Mouse (Mus musculus): ENCODE data around the gene Bod1l.

The Bod1l gene

DNA sequence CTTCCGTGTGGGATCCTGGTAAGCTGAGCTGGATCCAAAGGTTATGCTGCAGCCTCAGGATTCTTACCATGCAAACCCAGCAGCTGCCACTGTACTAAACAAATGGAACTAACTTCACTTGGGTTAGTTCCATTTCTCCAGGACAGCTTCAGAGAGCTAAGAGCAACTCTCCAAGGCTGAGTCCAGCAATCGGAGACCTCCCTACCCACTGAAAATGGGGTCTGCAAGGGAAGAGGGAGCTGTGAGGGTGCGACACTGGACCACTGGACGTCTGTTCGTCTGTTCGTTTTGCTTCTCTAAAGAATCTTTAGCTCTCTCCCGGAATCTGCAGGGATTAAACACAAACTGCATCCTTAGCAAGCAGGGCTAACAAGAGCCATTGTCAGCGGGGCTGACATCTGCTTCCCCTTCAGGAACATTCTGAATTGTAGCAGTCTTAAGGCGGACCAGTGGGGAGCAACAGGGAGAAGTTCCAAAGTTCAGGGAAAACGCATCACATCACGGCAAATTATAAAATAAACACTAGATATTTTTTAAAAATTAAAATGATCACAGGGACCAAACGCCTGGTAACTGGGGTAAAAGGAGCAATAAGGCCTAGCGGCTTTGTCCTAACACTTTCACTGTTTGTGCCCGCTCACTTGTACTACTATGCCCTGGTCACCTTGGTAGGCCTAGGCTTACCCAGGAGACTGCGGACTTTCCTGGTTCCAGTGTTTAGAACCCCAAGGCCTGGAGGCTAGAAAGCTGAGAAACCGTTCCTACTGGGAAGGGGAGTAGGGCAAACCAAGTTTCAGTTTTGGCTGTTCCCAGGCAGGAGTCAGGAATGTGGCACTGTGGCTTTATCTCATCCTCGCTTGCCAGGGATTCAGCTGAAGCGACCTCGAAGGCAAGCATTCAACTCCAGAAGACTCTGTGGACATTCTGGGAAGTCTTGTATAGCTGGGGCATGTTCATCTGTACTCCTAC, 85.2 kb downstream of the Bod1l start:
- no peak for DNase-seq (ENCODE audit: low read depth, low spot score)

DNA sequence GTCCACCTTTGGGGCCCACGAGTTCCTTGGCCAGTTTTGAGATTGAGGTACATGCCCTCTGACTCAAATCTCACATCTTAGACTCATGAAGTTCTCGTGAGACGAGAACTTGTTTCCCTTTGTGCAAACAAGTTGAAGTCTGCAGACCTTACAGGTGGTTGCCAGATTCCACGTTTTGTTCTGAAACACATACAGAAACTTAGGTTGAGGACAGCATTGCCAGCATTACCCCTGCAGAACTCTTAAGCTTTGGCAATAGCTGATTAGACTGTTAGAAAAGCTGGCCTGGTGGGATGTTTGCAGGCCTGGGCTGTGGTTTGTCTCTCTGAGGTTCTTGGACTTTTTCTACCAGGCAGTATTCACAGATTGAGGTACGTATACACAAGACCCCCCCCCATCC, 86.8 kb downstream of the Bod1l start:
- no peak for DNase-seq (ENCODE audit: low read depth, low spot score)

DNA sequence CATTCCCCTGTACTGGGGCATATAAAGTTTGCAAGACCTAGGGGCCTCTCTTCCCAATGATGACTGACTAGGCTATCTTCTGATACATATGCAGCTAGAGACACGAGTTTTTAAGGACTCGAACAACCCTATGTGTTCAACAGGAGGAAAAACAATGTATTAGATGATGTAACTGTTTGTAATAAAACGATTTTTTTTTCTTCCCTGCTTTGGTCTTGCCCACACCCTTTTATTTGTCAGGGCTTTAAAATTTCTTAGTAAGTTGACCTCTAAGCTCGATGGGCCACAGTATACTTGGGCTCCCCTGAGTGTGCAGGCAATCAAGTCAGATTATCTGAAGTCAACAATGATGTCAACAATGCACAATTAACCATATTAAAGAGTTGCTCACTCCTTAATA, 87.7 kb downstream of the Bod1l start:
- DNase-seq (ENCODE audit: low read depth, low spot score) = no peak

DNA sequence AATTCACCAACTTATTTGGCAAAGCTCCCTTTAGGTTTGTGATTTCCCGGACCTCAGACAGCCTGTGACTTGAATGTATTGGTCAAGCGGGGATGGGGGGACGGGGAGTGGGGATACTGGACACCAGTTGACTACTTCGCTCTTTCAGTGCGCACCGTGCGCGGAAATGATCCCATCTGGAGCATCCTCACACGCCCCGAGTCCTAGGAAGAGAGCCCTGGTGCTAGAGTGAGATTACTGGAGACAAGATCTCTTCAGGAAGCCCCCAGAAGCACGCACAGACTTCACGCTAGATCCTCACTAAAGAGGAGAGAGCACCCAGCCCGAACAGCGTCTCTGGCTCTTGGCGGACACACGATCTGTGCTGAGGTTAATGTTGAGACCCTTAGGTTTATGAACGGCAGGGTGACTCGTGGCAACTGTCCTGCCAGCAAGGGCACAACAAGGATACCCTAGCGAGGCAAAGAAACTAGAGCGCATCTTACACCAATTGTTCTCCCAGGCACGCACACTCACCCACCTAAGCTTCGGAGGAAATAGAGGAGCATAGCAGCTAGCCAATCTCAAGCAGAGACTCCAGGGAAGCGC, 88.6 kb downstream of the Bod1l start:
- no peak for DNase-seq (ENCODE audit: low read depth, low spot score)

GRCm38 (mm10) chr5:41754836-41755235, 89.3 kb downstream of the Bod1l start:
- DNase-seq (ENCODE audit: low read depth, low spot score) = no peak

DNA sequence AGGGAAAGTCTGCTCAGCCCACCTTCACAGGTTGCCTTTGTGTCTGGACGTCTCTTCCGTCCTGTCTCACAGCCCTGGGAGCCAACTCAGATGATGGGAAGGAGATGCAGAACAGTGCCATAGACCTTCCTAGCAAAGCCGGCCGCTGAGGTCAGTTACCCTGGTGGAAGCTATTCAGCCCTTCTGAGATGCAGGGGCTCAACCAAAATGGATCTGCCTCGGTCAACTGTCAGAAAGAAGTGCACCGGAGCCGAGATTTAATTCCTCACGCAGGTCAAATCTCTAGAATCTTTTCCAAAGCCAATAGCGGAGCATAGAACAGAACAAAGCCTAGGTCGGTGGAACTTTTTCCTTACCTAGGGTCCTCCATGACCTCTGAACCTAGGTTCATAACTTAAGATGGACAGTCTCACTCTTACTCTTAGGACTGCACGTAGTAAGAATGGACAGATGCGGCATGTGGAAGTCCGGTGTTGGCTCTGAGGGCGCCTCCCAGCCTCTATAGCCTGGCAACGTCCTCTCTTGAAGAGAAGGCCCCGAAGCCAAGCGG, 89.8 kb downstream of the Bod1l start:
- no peak for DNase-seq (ENCODE audit: low read depth, low spot score)

GRCm38 (mm10) chr5:41752721-41753120, 91.4 kb downstream of the Bod1l start:
- DNase-seq (ENCODE audit: low read depth, low spot score) = no peak

GRCm38 (mm10) chr5:41744898-41745780, 99.0 kb downstream of the Bod1l start:
- DNase-seq (ENCODE audit: low read depth, low spot score) = no peak

DNA sequence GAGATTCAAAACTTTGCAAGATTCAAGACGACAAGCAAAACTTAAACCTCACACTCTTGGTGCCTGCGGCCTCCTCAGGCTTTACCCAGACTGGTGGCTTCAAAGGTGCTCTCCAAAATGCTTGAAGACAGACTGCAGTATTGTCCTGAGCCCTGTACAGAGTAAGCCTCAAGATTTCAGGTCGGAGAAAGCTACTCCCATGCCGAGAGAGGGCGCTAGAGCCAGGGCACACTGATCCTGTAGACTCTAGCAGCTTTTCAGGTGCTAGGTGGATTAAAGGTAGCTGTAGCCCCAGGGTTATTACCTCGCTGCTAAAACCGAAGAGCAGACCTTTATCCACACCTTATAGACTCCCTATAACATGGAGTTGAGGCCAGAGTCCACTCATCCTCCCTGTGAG, 99.9 kb downstream of the Bod1l start:
- no peak for DNase-seq (ENCODE audit: low read depth, low spot score)

DNA sequence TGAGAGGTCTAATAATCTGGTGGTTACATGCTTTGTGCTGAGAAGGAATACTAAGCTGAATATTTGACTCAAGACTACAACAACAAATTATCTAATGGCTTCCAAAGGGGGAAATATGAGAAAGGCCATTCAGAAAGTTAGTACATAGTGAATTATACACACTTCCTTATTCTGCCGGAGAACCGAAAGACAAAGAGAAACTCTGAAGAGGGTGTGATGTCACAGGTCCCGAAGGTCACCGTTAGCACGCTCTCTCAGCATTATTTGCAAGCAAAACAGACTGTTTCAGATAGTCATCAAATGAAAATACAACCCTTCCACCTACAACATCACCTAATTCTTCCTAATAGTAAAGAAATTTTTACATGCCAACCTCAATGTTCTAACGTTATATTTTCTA, 105.3 kb downstream of the Bod1l start:
- DNase-seq (ENCODE audit: low read depth, low spot score) = peak; percentile 89
